22 mouse cellular contexts compared by ENCODE assay signal in the genomic region with DNA sequence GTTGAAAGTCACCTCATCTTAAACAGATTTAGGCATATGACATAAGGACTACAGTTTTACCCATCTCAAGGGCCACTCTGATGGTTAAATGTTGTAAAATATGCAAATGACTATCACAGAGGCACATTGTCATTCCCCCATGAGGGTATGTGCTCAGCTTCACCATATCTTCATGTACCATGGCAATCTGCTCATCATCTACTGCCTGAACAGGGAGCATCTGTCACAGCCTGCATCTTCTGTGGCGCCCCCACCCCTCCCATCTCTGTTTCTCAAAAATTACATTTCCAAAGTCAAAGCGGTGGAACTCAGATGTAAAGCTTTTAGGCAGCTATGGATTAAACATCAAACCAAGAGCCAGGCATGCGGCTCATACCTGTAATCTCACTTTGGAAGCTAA. TPM values are rescaled to one million over a fixed set of nuclear protein-coding genes. Genes with fewer than 3 reads are reported as not detected.
"Had no signal": no experiment of that assay in that cellular context is flagged by ENCODE, and none has a peak within 500 bp of the region (broad histone marks: within the 10 kb centered on the region; RNA-seq: fewer than 3 reads in every experiment).

No protein-coding gene starts in this region.

- ATAC-seq: intestine, postnatal 0 days; liver, postnatal 0 days; lung, postnatal 0 days; midbrain, embryonic 15.5 days had no signal

- H3K9ac ChIP-seq: limb, embryonic 12.5 days; limb, embryonic 15.5 days; liver, embryonic 14.5 days; liver, postnatal 0 days; lung, embryonic 14.5 days; midbrain, embryonic 12.5 days; midbrain, embryonic 15.5 days; neural tube, embryonic 13.5 days; stomach, embryonic 15.5 days had no signal

- H3K36me3 ChIP-seq: limb, embryonic 12.5 days; limb, embryonic 15.5 days; midbrain, embryonic 12.5 days; midbrain, embryonic 15.5 days; neural tube, embryonic 13.5 days; stomach, embryonic 15.5 days had no signal

- H3K27ac ChIP-seq: kidney, postnatal 0 days; limb, embryonic 12.5 days; limb, embryonic 15.5 days; liver, embryonic 14.5 days; macrophage; midbrain, embryonic 12.5 days; midbrain, embryonic 15.5 days; neural tube, embryonic 13.5 days; stomach, embryonic 15.5 days had no signal

- H3K4me2 ChIP-seq: limb, embryonic 12.5 days; limb, embryonic 15.5 days; liver, embryonic 11.5 days; lung, embryonic 14.5 days; midbrain, embryonic 12.5 days; midbrain, embryonic 15.5 days; neural tube, embryonic 13.5 days; stomach, embryonic 15.5 days had no signal

- H3K4me1 ChIP-seq: limb, embryonic 12.5 days; limb, embryonic 15.5 days; midbrain, embryonic 12.5 days; midbrain, embryonic 15.5 days; neural tube, embryonic 13.5 days; stomach, embryonic 15.5 days had no signal

- H3K27me3 ChIP-seq: limb, embryonic 12.5 days; limb, embryonic 15.5 days; midbrain, embryonic 12.5 days; midbrain, embryonic 15.5 days; neural tube, embryonic 13.5 days; stomach, embryonic 15.5 days had no signal

- DNase-seq: kidney, adult 2 months; kidney, postnatal 25 days; left cerebral cortex, postnatal 4 days; liver, postnatal 0 days; lung, embryonic 14.5 days; right cerebral cortex, adult 18-20 months; right cerebral cortex, postnatal 14 days; right cerebral cortex, postnatal 4 days; thymus, postnatal 25 days had no signal

- H3K9me3 ChIP-seq: limb, embryonic 12.5 days; limb, embryonic 15.5 days; midbrain, embryonic 12.5 days; midbrain, embryonic 15.5 days; neural tube, embryonic 13.5 days; stomach, embryonic 15.5 days had no signal

- H3K4me3 ChIP-seq: limb, embryonic 12.5 days; limb, embryonic 15.5 days; midbrain, embryonic 12.5 days; midbrain, embryonic 15.5 days; neural tube, embryonic 13.5 days; stomach, embryonic 15.5 days had no signal

RNA-seq across cellular contexts. Expression of a gene that starts 48.6 kb away (rescaled TPM):
- total RNA-seq: neutrophil, adult 5-6 weeks had no signal
- polyA plus RNA-seq: limb, embryonic 12.5 days; limb, embryonic 15.5 days; liver, embryonic 11.5 days; liver, embryonic 14.5 days; liver, postnatal 0 days; lung, embryonic 14.5 days; midbrain, embryonic 12.5 days; midbrain, embryonic 15.5 days had no signal

RNA-seq across cellular contexts. Expression of a gene that starts 51.9 kb away (rescaled TPM):
- total RNA-seq: neutrophil, adult 5-6 weeks had no signal
- polyA plus RNA-seq: liver, embryonic 11.5 days; liver, postnatal 0 days; lung, embryonic 14.5 days; macrophage had no signal
